Mouse (Mus musculus): ENCODE results near the gene Med24. TPM values are rescaled to one million over a fixed set of nuclear protein-coding genes. Genes with fewer than 3 reads are reported as not detected.
"Not testable (repeated sequence)": the region's sequence is repeated elsewhere in the genome, so short reads cannot be mapped to it uniquely, and the experiment has no call there.

Med24 gene
- polyA plus RNA-seq, 1 experiment, result 13.2 TPM

- Histone ChIP-seq H3K4me1 (ENCODE audit: control insufficient read depth) (peaks cover 25% of the 10 kb centered on the region), H3K36me3 (ENCODE audit: control insufficient read depth) (no peaks in the 10 kb centered on the region), H3K4me3 (replicated peaks) (no peak overlapping the region), H3K9me3 (ENCODE audit: control insufficient read depth, low read length) (no peaks in the 10 kb centered on the region), H3K27me3 (ENCODE audit: control insufficient read depth) (peaks cover 3% of the 10 kb centered on the region)
- TF ChIP-seq TAL1 (IDR thresholded peaks at IDR 0.05; ENCODE audit: low read length), result no peak
- TF ChIP-seq GATA1 (IDR thresholded peaks at IDR 0.05; ENCODE audit: low read length), result no peak
Measured at GRCm38 (mm10) chr11:98675829-98676363, 53.3 kb downstream of the Med24 start.

- H3K4me3 ChIP-seq (replicated peaks); H3K36me3 ChIP-seq (ENCODE audit: control insufficient read depth); H3K9me3 ChIP-seq (ENCODE audit: control insufficient read depth, low read length): not testable (repeated sequence)
- H3K4me1 ChIP-seq (ENCODE audit: control insufficient read depth), result peaks cover 24% of the 10 kb centered on the region
- peaks cover 25% of the 10 kb centered on the region for H3K27me3 ChIP-seq (ENCODE audit: control insufficient read depth)
Measured at GRCm38 (mm10) chr11:98673136-98673535, 56.1 kb downstream of the Med24 start.

GRCm38 (mm10) chr11:98672482-98672881 is 56.8 kb downstream of the Med24 start:
- TF ChIP-seq GATA1 (IDR thresholded peaks at IDR 0.05; ENCODE audit: low read length) (no peak), TAL1 (IDR thresholded peaks at IDR 0.05; ENCODE audit: low read length) (no peak)
- no peak overlapping the region for H3K4me3 ChIP-seq (replicated peaks)
- H3K9me3 ChIP-seq (ENCODE audit: control insufficient read depth, low read length), result no peaks in the 10 kb centered on the region
- no peaks in the 10 kb centered on the region for H3K36me3 ChIP-seq (ENCODE audit: control insufficient read depth)
- peaks cover 24% of the 10 kb centered on the region for H3K4me1 ChIP-seq (ENCODE audit: control insufficient read depth)
- peaks cover 31% of the 10 kb centered on the region for H3K27me3 ChIP-seq (ENCODE audit: control insufficient read depth)

GRCm38 (mm10) chr11:98671857-98672256 is 57.4 kb downstream of the Med24 start:
- no peaks in the 10 kb centered on the region for H3K9me3 ChIP-seq (ENCODE audit: control insufficient read depth, low read length)
- no peak overlapping the region for H3K4me3 ChIP-seq (replicated peaks)
- H3K4me1 ChIP-seq (ENCODE audit: control insufficient read depth), result peaks cover 24% of the 10 kb centered on the region
- TF ChIP-seq GATA1 (IDR thresholded peaks at IDR 0.05; ENCODE audit: low read length), result no peak
- TF ChIP-seq TAL1 (IDR thresholded peaks at IDR 0.05; ENCODE audit: low read length), result no peak
- H3K36me3 ChIP-seq (ENCODE audit: control insufficient read depth), result no peaks in the 10 kb centered on the region
- peaks cover 38% of the 10 kb centered on the region for H3K27me3 ChIP-seq (ENCODE audit: control insufficient read depth)

GRCm38 (mm10) chr11:98671284-98671815 is 57.9 kb downstream of the Med24 start:
- H3K4me1 ChIP-seq (ENCODE audit: control insufficient read depth), result peaks cover 24% of the 10 kb centered on the region
- no peak for TF ChIP-seq GATA1 (IDR thresholded peaks at IDR 0.05; ENCODE audit: low read length)
- no peak for TF ChIP-seq TAL1 (IDR thresholded peaks at IDR 0.05; ENCODE audit: low read length)
- H3K36me3 ChIP-seq (ENCODE audit: control insufficient read depth), result no peaks in the 10 kb centered on the region
- H3K27me3 ChIP-seq (ENCODE audit: control insufficient read depth), result peaks cover 43% of the 10 kb centered on the region
- no peak overlapping the region for H3K4me3 ChIP-seq (replicated peaks)
- H3K9me3 ChIP-seq (ENCODE audit: control insufficient read depth, low read length), result no peaks in the 10 kb centered on the region

- H3K4me1 ChIP-seq (ENCODE audit: control insufficient read depth), result peaks cover 25% of the 10 kb centered on the region
- TF ChIP-seq GATA1 (IDR thresholded peaks at IDR 0.05; ENCODE audit: low read length) (no peak), TAL1 (IDR thresholded peaks at IDR 0.05; ENCODE audit: low read length) (no peak)
- H3K27me3 ChIP-seq (ENCODE audit: control insufficient read depth), result peaks cover 44% of the 10 kb centered on the region
- no peaks in the 10 kb centered on the region for H3K36me3 ChIP-seq (ENCODE audit: control insufficient read depth)
- no peak overlapping the region for H3K4me3 ChIP-seq (replicated peaks)
- H3K9me3 ChIP-seq (ENCODE audit: control insufficient read depth, low read length), result no peaks in the 10 kb centered on the region
Measured at GRCm38 (mm10) chr11:98668984-98669383, 60.3 kb downstream of the Med24 start.

- no peak for TF ChIP-seq TAL1 (IDR thresholded peaks at IDR 0.05; ENCODE audit: low read length)
- no peak for TF ChIP-seq GATA1 (IDR thresholded peaks at IDR 0.05; ENCODE audit: low read length)
- Histone ChIP-seq H3K4me1 (ENCODE audit: control insufficient read depth) (peaks cover 5% of the 10 kb centered on the region; the same call in 1 of the 2 replicates), H3K9me3 (ENCODE audit: control insufficient read depth, low read length) (no peaks in the 10 kb centered on the region), H3K36me3 (ENCODE audit: control insufficient read depth) (no peaks in the 10 kb centered on the region), H3K4me3 (replicated peaks) (no peak within 1 kb of the TSS), H3K27me3 (ENCODE audit: control insufficient read depth) (peaks cover 49% of the 10 kb centered on the region)
Measured at GRCm38 (mm10) chr11:98664091-98664490, 65.1 kb downstream of the Med24 start, which contains the start of gene Gsdma. Gene Gsdma (plus strand): TSS chr11:98664351.

- Histone ChIP-seq H3K4me1 (ENCODE audit: control insufficient read depth) (peaks cover 5% of the 10 kb centered on the region; the same call in 1 of the 2 replicates), H3K4me3 (replicated peaks) (no peak overlapping the region), H3K9me3 (ENCODE audit: control insufficient read depth, low read length) (no peaks in the 10 kb centered on the region), H3K36me3 (ENCODE audit: control insufficient read depth) (no peaks in the 10 kb centered on the region), H3K27me3 (ENCODE audit: control insufficient read depth) (peaks cover 20% of the 10 kb centered on the region)
- TF ChIP-seq TAL1 (IDR thresholded peaks at IDR 0.05; ENCODE audit: low read length) (no peak), GATA1 (IDR thresholded peaks at IDR 0.05; ENCODE audit: low read length) (no peak)
Measured at GRCm38 (mm10) chr11:98660517-98660916, 68.7 kb downstream of the Med24 start.

GRCm38 (mm10) chr11:98655076-98655475 is 74.2 kb downstream of the Med24 start:
- H3K4me1 ChIP-seq (ENCODE audit: control insufficient read depth); H3K4me3 ChIP-seq (replicated peaks); H3K36me3 ChIP-seq (ENCODE audit: control insufficient read depth); H3K9me3 ChIP-seq (ENCODE audit: control insufficient read depth, low read length); H3K27me3 ChIP-seq (ENCODE audit: control insufficient read depth): not testable (repeated sequence)

Other genes starting within 250 kb of the Med24 start
- not detected in 2 replicates for gene Ikzf3, start 183.4 kb downstream of the Med24 start, polyA plus RNA-seq (2012)
- 0.08 and 0.09 TPM in 2 replicates for gene Zpbp2, start 178.3 kb downstream of the Med24 start, polyA plus RNA-seq (2012)
- gene Ormdl3, start 142.1 kb downstream of the Med24 start, polyA plus RNA-seq (2012), result 13.5 and 13.6 TPM in 2 replicates
- gene Lrrc3c, start 131.1 kb downstream of the Med24 start, polyA plus RNA-seq (2012), result not detected in 2 replicates
- gene Gm12355, start 103.8 kb downstream of the Med24 start, polyA plus RNA-seq (2012), result not detected in 2 replicates
- gene Gsdma3, start 103.1 kb downstream of the Med24 start, polyA plus RNA-seq (2012), result not detected in 2 replicates
- gene Gsdma2, start 82.7 kb downstream of the Med24 start, polyA plus RNA-seq (2012), result not detected in 2 replicates
- gene Gsdma, start 65.1 kb downstream of the Med24 start, polyA plus RNA-seq (2012), result 0.03 TPM in 1 of 2 replicates, not detected in the other
- gene Psmd3, start 46.9 kb downstream of the Med24 start, polyA plus RNA-seq (2012), result 15.0 and 17.0 TPM in 2 replicates
- not detected in 2 replicates for gene Csf3, start 28.2 kb downstream of the Med24 start, polyA plus RNA-seq (2012)
- gene Thra, start 11.2 kb upstream of the Med24 start, polyA plus RNA-seq (2012), result 3.2 TPM in 2 replicates
- gene Nr1d1, start 45.9 kb upstream of the Med24 start, polyA plus RNA-seq (2012), result 0.22 and 0.29 TPM in 2 replicates
- gene Msl1, start 66.1 kb upstream of the Med24 start, polyA plus RNA-seq (2012), result 2.7 TPM in 2 replicates
- 2.6 and 3.3 TPM in 2 replicates for gene Casc3, start 75.5 kb upstream of the Med24 start, polyA plus RNA-seq (2012)
- gene Rapgefl1, start 107.3 kb upstream of the Med24 start, polyA plus RNA-seq (2012), result not detected in 2 replicates
- gene Wipf2, start 134.2 kb upstream of the Med24 start, polyA plus RNA-seq (2012), result 0.81 TPM in 2 replicates
- gene Cdc6, start 178.4 kb upstream of the Med24 start, polyA plus RNA-seq (2012), result 0.76 and 0.82 TPM in 2 replicates
- 0.20 and 0.32 TPM in 2 replicates for gene Rara, start 198.4 kb upstream of the Med24 start, polyA plus RNA-seq (2012)

Data from erythroblast, embryonic 14.5 days (primary cell).